Mouse (Mus musculus) lung, embryonic 16.5 days (tissue): ENCODE results near the gene Gm14085. TPM values are rescaled to one million over a fixed set of nuclear protein-coding genes. Genes with fewer than 3 reads are reported as not detected.
"Not testable (repeated sequence)": the region's sequence is repeated elsewhere in the genome, so short reads cannot be mapped to it uniquely, and the experiment has no call there.

Source experiments
- ATAC-seq: fragments of 200-750 bp; cut with Nextera tagmentation; 2 replicates; pipeline ENCODE4 v1.8.0; 2017; ENCODE audit warnings: low read depth, mild to moderate bottlenecking, moderate library complexity
- H3K27ac ChIP-seq: fragments of 300-500 bp; sonication (generic); 2 replicates; pipeline ENCODE4 v1.5.1; 2014; ENCODE audit warnings: mild to moderate bottlenecking, control low read depth, low read length
- H3K27me3 ChIP-seq: fragments of 300-500 bp; sonication (generic); 2 replicates; pipeline ENCODE4 v1.6.1; 2014; ENCODE audit warnings: low read depth, low read length, mixed read lengths; ENCODE audit not compliant: control insufficient read depth, insufficient read depth
- H3K36me3 ChIP-seq: fragments of 300-500 bp; sonication (generic); 2 replicates; pipeline ENCODE4 v1.6.1; 2014; ENCODE audit warnings: low read length; ENCODE audit not compliant: control insufficient read depth, insufficient read depth
- H3K4me1 ChIP-seq: fragments of 300-500 bp; sonication (generic); replicated peaks from 2 replicates; pipeline ENCODE4 v1.6.1; 2014; ENCODE audit warnings: low read length, mixed read lengths; ENCODE audit not compliant: control insufficient read depth, insufficient read depth
- H3K4me2 ChIP-seq: fragments of 300-500 bp; sonication (generic); 2 replicates; pipeline ENCODE4 v1.6.1; 2014; ENCODE audit warnings: low read depth, low read length, control low read depth
- H3K4me3 ChIP-seq: fragments of 300-500 bp; sonication (generic); 2 replicates; pipeline ENCODE4 v1.5.1; 2014; ENCODE audit warnings: mild to moderate bottlenecking, low read length, control low read depth
- H3K9ac ChIP-seq: fragments of 300-500 bp; sonication (generic); 2 replicates; pipeline ENCODE4 v1.6.1; 2014; ENCODE audit warnings: low read length, control low read depth
- H3K9me3 ChIP-seq: fragments of 300-500 bp; sonication (generic); 2 replicates; pipeline ENCODE4 v1.6.1; 2016; ENCODE audit warnings: low read length; ENCODE audit not compliant: control insufficient read depth
- WGBS: fragments of 180-500 bp; shearing (Covaris S2); extraction: QIAGEN DNeasy Blood & Tissue Kit; methylation state at CpG from one replicate; pipeline ENCODE4 v1.1.7; 2014; 5-methylcytosine and 5-hydroxymethylcytosine counted together
- polyA plus RNA-seq: library from polyadenylated mRNA; unstranded; fragments of >200 nt; fragmentation: Nextera tagmentation; extraction: Ambion mirVana; gene quantifications from 2 replicates; pipeline ENCODE4 v1.2.1, GENCODE M21; 2015

Gm14085 gene
- polyA plus RNA-seq, 1 experiment from 2014 or later: not detected

DNA sequence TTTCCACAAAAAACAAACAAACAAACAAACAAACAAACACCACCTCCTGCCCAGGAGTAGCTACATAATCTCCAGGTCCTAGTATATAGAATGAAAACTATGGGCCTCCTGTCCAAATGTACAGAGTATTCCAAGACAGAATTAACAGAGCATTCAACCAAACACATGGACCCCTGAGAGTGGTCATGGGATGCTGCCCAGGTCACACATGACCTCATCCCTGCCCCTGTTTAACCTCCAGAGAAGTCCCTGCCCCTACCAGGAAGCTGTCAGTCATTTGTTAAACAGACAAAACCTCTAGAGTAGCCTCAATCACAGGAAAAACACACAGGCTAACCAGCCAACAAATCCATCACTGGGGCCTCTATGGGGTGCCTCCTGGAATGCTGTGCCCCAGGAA lies 8.2 kb upstream of the Gm14085 start:
- no peaks in the 10 kb centered on the region for H3K27me3 ChIP-seq
- no peaks in the 10 kb centered on the region for H3K9me3 ChIP-seq
- H3K4me3 ChIP-seq: no peak overlapping the region
- no peak for ATAC-seq
- H3K4me1 ChIP-seq: no peaks in the 10 kb centered on the region
- no peaks in the 10 kb centered on the region for H3K36me3 ChIP-seq
- H3K9ac ChIP-seq: no peak overlapping the region
- H3K4me2 ChIP-seq: no peak overlapping the region
- H3K27ac ChIP-seq: no peak overlapping the region

DNA sequence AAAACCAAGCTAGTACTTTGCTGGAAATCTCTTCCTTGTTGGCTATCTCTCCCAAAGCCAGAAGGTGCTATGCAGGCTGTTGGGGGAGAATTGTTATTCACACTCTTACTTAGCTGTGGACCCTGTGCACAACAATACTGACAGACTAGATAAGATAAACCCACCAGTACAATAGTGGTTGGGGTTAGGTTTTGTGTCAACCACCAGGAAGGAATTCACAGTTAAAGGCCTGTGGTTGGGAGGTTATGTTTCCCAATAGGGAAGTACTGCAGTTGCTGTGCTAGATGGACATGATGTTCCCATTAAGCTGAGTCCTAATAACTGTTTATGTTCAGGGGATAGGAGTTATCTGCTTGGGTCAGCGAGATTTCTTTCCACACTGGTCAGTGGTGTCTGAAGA lies 954 bp upstream of the Gm14085 start:
- ATAC-seq, H3K27me3 ChIP-seq, H3K9ac ChIP-seq, H3K4me1 ChIP-seq, H3K4me2 ChIP-seq, H3K36me3 ChIP-seq, H3K9me3 ChIP-seq, H3K4me3 ChIP-seq, H3K27ac ChIP-seq: not testable (repeated sequence)
- 41% methylated on average over 1 of the region's 1 CpGs for WGBS

DNA sequence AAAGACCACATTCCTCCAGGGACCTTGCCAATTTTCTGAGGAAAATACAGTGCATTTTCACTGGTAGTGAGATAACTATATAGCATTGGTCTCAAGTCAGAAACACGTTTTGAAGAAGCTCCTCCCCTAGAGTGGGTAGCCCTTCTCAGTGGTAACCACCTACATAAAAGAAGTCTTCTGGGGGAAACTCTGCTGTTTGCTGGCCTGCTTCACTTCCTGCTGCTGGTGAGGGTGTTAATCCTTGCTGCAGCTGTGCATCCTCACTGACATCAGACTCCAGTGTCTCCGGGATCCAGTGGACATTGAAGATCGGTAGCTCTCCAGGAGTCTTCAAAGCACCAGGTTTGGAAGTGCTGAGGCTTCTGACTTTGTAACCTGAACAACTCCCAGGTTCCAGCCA lies 913 bp downstream of the Gm14085 start:
- not testable (repeated sequence) for H3K9me3 ChIP-seq, H3K4me1 ChIP-seq, H3K27ac ChIP-seq, H3K9ac ChIP-seq, H3K4me2 ChIP-seq, H3K4me3 ChIP-seq, ATAC-seq, H3K27me3 ChIP-seq, H3K36me3 ChIP-seq
- 25% methylated on average over 1 of the region's 3 CpGs for WGBS

DNA sequence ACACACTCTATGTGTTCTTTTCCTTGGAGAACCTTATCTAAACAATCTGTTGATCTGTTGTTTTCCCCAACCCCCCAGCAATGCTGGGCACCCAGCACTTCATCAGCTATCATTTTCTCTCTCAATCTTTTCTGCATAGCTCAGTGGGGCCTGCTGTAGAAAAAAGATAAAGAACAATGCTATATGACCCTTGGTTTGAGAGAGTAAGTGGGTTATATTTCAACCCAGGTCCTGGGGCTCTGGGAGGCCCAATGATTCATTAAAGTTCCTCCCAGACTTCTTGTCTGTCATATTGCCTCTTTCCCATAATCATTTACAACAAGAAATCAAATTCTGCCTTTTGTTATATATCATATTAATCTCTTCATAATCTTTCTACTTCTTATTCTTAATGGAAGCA lies 1.4 kb downstream of the Gm14085 start:
- not testable (repeated sequence) for H3K4me1 ChIP-seq, H3K4me2 ChIP-seq, ATAC-seq, H3K36me3 ChIP-seq, H3K27me3 ChIP-seq, H3K4me3 ChIP-seq, H3K9me3 ChIP-seq, H3K27ac ChIP-seq, H3K9ac ChIP-seq

DNA sequence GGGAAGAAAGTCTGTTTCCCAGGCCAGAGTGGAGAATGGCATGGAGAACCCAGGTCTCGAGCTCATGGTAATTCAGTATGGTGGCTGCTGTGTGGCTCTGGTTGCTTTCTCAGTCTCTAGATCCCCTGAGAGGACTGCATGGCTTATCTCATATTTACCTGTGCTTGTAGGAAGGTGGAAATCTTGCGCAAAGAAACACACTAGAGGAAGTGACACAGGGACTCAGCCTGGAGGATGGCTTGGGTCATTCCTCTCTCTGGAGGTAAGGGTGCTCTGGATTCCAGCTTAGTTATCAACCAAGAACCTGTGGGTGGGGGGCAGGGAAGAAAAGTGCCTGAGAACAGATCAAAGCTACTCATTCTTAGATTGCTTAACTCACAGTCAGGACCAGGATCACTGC lies 1.9 kb downstream of the Gm14085 start:
- ATAC-seq: no peak
- WGBS: 71% methylated on average over 2 of the region's 2 CpGs
- Histone ChIP-seq H3K9ac (no peak overlapping the region), H3K4me3 (no peak overlapping the region), H3K4me2 (no peak overlapping the region), H3K36me3 (no peaks in the 10 kb centered on the region), H3K27me3 (no peaks in the 10 kb centered on the region), H3K9me3 (no peaks in the 10 kb centered on the region), H3K4me1 (no peaks in the 10 kb centered on the region), H3K27ac (no peak overlapping the region)

DNA sequence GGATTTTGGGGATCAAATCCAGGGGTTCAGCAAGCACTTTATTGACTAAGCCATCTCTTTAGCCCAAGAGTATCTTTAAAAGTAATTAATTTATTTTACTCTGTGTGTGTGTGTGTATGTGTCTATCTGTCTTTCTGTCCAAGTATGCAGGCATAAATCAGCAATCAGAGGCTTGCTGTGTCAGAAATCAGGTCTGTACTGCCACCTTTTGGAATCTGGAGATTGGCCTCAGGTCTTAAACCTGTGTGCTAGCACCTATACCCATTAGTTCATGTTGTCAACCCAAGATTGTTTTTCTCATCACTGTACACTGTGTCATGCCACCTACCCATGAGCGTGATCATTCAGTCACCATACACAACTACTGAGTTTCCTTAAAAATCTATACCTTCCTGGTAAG lies 45.0 kb downstream of the Gm14085 start:
- not testable (repeated sequence) for H3K4me2 ChIP-seq, H3K36me3 ChIP-seq, H3K27ac ChIP-seq, H3K27me3 ChIP-seq, H3K4me3 ChIP-seq, H3K9me3 ChIP-seq, ATAC-seq, H3K4me1 ChIP-seq, H3K9ac ChIP-seq
- 100% methylated on average over 1 of the region's 1 CpGs for WGBS

DNA sequence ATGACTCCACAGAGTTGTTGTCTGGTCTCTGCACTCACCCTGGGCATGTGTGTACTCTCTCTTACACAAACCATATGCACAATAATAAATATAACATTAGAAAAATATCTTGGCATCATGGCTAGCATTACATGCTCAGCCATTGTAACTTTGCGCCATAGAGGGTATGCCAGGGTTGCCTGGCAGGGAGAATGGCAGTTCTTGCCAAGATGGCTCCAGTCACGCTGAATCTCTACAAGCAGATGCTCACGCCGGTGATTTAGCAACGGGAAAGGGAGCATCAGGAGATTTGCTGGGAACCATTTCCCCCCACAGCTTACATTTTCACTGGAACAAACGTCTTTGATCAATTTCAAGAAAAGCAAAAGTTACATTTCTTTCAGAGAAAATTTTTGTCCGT lies 46.5 kb downstream of the Gm14085 start:
- H3K9ac ChIP-seq: no peak overlapping the region
- no peak overlapping the region for H3K27ac ChIP-seq
- H3K36me3 ChIP-seq: no peaks in the 10 kb centered on the region
- H3K4me3 ChIP-seq: no peak overlapping the region
- ATAC-seq: no peak
- H3K27me3 ChIP-seq: no peaks in the 10 kb centered on the region
- H3K9me3 ChIP-seq: no peaks in the 10 kb centered on the region
- 77% methylated on average over 7 of the region's 7 CpGs for WGBS
- no peak overlapping the region for H3K4me2 ChIP-seq
- H3K4me1 ChIP-seq: no peaks in the 10 kb centered on the region

DNA sequence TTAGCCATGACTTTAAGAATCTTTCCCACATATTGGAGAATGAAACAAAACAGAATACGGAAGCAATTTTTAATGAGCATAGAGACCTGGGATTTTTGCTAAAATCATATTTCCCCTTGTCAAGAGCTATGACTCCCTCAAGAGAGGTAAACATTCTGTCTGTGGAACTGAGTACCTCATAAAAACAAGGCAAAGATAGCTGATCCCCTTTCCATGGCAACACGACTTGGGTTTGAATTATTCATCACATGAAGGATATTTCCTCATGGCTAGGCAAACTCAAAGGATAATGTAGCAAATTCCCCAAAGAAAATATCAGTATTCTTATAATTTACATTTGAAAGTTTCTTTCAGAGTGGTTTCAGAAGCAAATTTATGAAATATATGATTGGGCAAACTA lies 47.0 kb downstream of the Gm14085 start:
- no peaks in the 10 kb centered on the region for H3K36me3 ChIP-seq
- H3K4me1 ChIP-seq: no peaks in the 10 kb centered on the region
- H3K27me3 ChIP-seq: no peaks in the 10 kb centered on the region
- H3K27ac ChIP-seq: no peak overlapping the region
- H3K9ac ChIP-seq: no peak overlapping the region
- H3K4me3 ChIP-seq: no peak overlapping the region
- H3K4me2 ChIP-seq: no peak overlapping the region
- ATAC-seq: no peak
- no peaks in the 10 kb centered on the region for H3K9me3 ChIP-seq
- 73% methylated on average over 2 of the region's 2 CpGs for WGBS

DNA sequence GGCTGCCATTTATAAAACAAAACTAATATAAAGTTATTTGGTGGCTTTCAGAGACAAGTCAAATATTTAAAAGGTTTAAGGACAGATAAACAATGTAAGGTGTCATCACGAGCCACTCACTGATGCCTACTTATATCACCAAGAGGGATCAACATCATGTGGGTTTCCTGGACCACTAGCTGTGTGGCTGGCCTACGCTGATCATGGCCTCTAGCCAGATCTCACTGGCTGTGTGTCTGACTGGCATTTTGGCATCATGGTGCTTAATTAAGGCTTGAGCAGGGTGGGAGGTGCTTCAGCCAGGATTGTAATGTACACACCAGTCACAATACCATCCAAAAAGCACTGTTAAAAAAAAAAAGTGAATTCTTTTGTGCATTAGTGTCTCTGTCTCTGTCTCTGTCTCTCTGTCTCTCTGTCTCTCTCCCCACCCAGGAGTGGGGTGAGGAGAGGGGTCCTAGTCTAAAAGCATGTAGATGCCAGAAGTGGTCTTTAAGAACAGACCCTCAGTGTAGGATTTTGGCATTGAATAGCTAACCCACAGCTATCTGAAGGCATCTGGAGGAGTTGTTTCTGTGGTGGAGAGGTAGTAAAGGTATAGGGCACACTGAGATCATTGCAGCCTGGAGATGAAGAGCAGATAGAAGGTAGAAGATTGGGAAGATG lies 47.5 kb downstream of the Gm14085 start:
- Histone ChIP-seq H3K27me3 (no peaks in the 10 kb centered on the region), H3K4me2 (no peak overlapping the region), H3K27ac (no peak overlapping the region), H3K9ac (no peak overlapping the region), H3K36me3 (no peaks in the 10 kb centered on the region), H3K4me3 (no peak overlapping the region), H3K9me3 (no peaks in the 10 kb centered on the region), H3K4me1 (no peaks in the 10 kb centered on the region)
- 55% methylated on average over 2 of the region's 2 CpGs for WGBS
- ATAC-seq: no peak

DNA sequence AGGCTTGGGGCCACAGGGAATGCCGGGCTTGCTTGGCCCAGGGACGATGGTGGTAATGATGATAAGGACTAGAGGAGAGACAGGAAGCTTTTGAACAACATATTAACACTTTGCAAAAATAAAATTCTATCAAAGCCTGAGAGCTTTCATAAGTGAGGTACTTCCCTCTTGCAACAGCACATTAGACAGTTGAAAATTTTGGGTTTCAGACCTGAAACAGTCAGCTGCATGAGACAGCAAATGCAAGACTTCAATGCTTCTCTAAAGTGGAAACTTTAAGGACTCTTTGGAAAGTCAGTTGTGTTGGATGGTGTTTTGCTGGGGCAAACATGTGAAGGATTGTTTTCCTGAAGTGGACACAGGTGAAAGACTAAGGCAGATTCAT lies 48.1 kb downstream of the Gm14085 start:
- Histone ChIP-seq H3K4me1 (no peaks in the 10 kb centered on the region), H3K9ac (no peak overlapping the region), H3K36me3 (no peaks in the 10 kb centered on the region), H3K27me3 (no peaks in the 10 kb centered on the region), H3K27ac (no peak overlapping the region), H3K4me3 (no peak overlapping the region), H3K4me2 (no peak overlapping the region), H3K9me3 (no peaks in the 10 kb centered on the region)
- ATAC-seq: no peak
- 83% methylated on average over 2 of the region's 2 CpGs for WGBS
